In genomic region chrX:52453445-52454182, GRCm38 (mm10) we compare ENCODE assay signal across 8 mouse cellular contexts.
DNase-seq lines count a peak whose midpoint lies in the region; ATAC-seq and TF ChIP-seq lines count a peak whose summit lies in the region.

No protein-coding gene starts in this region.

- H3K4me1 ChIP-seq in embryonic facial prominence, embryonic 15.5 days = no peaks in the 10 kb centered on the region
- H3K4me1 ChIP-seq in heart, embryonic 12.5 days (replicated peaks) = peaks cover 6% of the 10 kb centered on the region; the same call in 1 of the 2 replicates
- H3K4me1 ChIP-seq in kidney, embryonic 16.5 days (ENCODE audit: insufficient read depth, low read length) = peaks cover 14% of the 10 kb centered on the region; the same call in 1 of the 2 replicates
- no peaks in the 10 kb centered on the region; the same call in 1 of the 2 replicates for H3K4me1 ChIP-seq in liver, adult 2 months (ENCODE audit: control insufficient read depth, insufficient read depth, low read length)
- no peaks in the 10 kb centered on the region for H3K4me1 ChIP-seq in neural tube, embryonic 13.5 days (replicated peaks)

- WGBS in embryonic facial prominence, embryonic 15.5 days = 25% methylated on average over 6 of the region's 6 CpGs
- 36% methylated on average over 6 of the region's 6 CpGs for WGBS in heart, embryonic 12.5 days
- 43% methylated on average over 6 of the region's 6 CpGs for WGBS in kidney, embryonic 16.5 days
- 24% methylated on average over 6 of the region's 6 CpGs for WGBS in liver, adult 2 months
- WGBS in neural tube, embryonic 13.5 days = 28% methylated on average over 6 of the region's 6 CpGs

- 0 out of 2 replicates have a peak overlapping the region, but pooled peaks have one; percentile 21 for H3K4me2 ChIP-seq in embryonic facial prominence, embryonic 15.5 days (replicated peaks)
- H3K4me2 ChIP-seq in heart, embryonic 12.5 days = peak overlapping the region; percentile 29; the same call in 1 of the 2 replicates
- H3K4me2 ChIP-seq in kidney, embryonic 16.5 days (replicated peaks; ENCODE audit: low read depth, low read length) = no peak overlapping the region
- H3K4me2 ChIP-seq in neural tube, embryonic 13.5 days = peak overlapping the region; percentile 30; the same call in 1 of the 2 replicates

- H3K4me3 ChIP-seq in embryonic facial prominence, embryonic 15.5 days (replicated peaks) = no peak overlapping the region
- H3K4me3 ChIP-seq in heart, embryonic 12.5 days = no peak overlapping the region
- no peak overlapping the region for H3K4me3 ChIP-seq in kidney, embryonic 16.5 days (ENCODE audit: low read length)
- H3K4me3 ChIP-seq in liver, adult 2 months (ENCODE audit: insufficient read depth, low read depth, low read length) = no peak overlapping the region
- no peak overlapping the region for H3K4me3 ChIP-seq in neural tube, embryonic 13.5 days

- peak; percentile 93 for TF ChIP-seq CTCF in liver, adult 2 months (IDR thresholded peaks at IDR 0.05; ENCODE audit: low read depth, low read length)

- TF ChIP-seq POLR2A in liver, adult 2 months (IDR thresholded peaks at IDR 0.05; ENCODE audit: extremely low read depth, insufficient read depth, low read length) = no peak

- H3K36me3 ChIP-seq in embryonic facial prominence, embryonic 15.5 days = no peaks in the 10 kb centered on the region
- H3K36me3 ChIP-seq in heart, embryonic 12.5 days = no peaks in the 10 kb centered on the region
- H3K36me3 ChIP-seq in kidney, embryonic 16.5 days (ENCODE audit: insufficient read depth, low read length) = no peaks in the 10 kb centered on the region
- H3K36me3 ChIP-seq in liver, adult 2 months (ENCODE audit: control insufficient read depth, insufficient read depth, low read length) = no peaks in the 10 kb centered on the region
- H3K36me3 ChIP-seq in neural tube, embryonic 13.5 days = no peaks in the 10 kb centered on the region

- H3K79me2 ChIP-seq in liver, adult 2 months (ENCODE audit: control insufficient read depth, insufficient read depth, low read length) = no peaks in the 10 kb centered on the region

- peak; percentile 48 to 64 for DNase-seq in B cell, adult 2 months
- peak; percentile 58 to 67 for DNase-seq in adrenal gland, postnatal 36 days
- DNase-seq in liver, adult 2 months (ENCODE audit: extremely low read depth, low read depth, low spot score) = peak; percentile 33
- DNase-seq in telencephalon, adult 2 months (ENCODE audit: low read depth, low spot score) = peak; percentile 15

- no peak overlapping the region for H3K9ac ChIP-seq in embryonic facial prominence, embryonic 15.5 days
- no peak overlapping the region for H3K9ac ChIP-seq in heart, embryonic 12.5 days
- no peak overlapping the region for H3K9ac ChIP-seq in kidney, embryonic 16.5 days (replicated peaks; ENCODE audit: low read length)
- H3K9ac ChIP-seq in liver, adult 2 months (ENCODE audit: low read depth, low read length) = no peak overlapping the region
- H3K9ac ChIP-seq in neural tube, embryonic 13.5 days = no peak overlapping the region

- H3K9me3 ChIP-seq in embryonic facial prominence, embryonic 15.5 days (replicated peaks) = no peaks in the 10 kb centered on the region
- H3K9me3 ChIP-seq in heart, embryonic 12.5 days (replicated peaks) = no peaks in the 10 kb centered on the region
- H3K9me3 ChIP-seq in kidney, embryonic 16.5 days (ENCODE audit: low read length) = no peaks in the 10 kb centered on the region
- no peaks in the 10 kb centered on the region for H3K9me3 ChIP-seq in neural tube, embryonic 13.5 days

- no peaks in the 10 kb centered on the region for H3K27me3 ChIP-seq in embryonic facial prominence, embryonic 15.5 days
- H3K27me3 ChIP-seq in heart, embryonic 12.5 days (replicated peaks) = no peaks in the 10 kb centered on the region
- H3K27me3 ChIP-seq in kidney, embryonic 16.5 days (ENCODE audit: insufficient read depth, low read length) = no peaks in the 10 kb centered on the region; the same call in 1 of the 2 replicates
- no peaks in the 10 kb centered on the region for H3K27me3 ChIP-seq in liver, adult 2 months (ENCODE audit: control insufficient read depth, insufficient read depth, low read length)
- no peaks in the 10 kb centered on the region for H3K27me3 ChIP-seq in neural tube, embryonic 13.5 days

- H3K27ac ChIP-seq in embryonic facial prominence, embryonic 15.5 days (replicated peaks) = no peak overlapping the region
- no peak overlapping the region for H3K27ac ChIP-seq in heart, embryonic 12.5 days (ENCODE audit: poor library complexity, severe bottlenecking)
- H3K27ac ChIP-seq in kidney, embryonic 16.5 days (ENCODE audit: low read length) = no peak overlapping the region
- H3K27ac ChIP-seq in liver, adult 2 months (replicated peaks; ENCODE audit: insufficient read depth, low read depth, low read length) = no peak overlapping the region
- H3K27ac ChIP-seq in neural tube, embryonic 13.5 days (replicated peaks) = no peak overlapping the region

- no peak for ATAC-seq in embryonic facial prominence, embryonic 15.5 days (ENCODE audit: insufficient number of reproducible peaks, low FRiP score, low TSS enrichment, low read depth)
- 0 out of 2 replicates have a peak, but pooled peaks have one; percentile 53 for ATAC-seq in heart, embryonic 12.5 days (ENCODE audit: insufficient number of reproducible peaks, low FRiP score)
- ATAC-seq in kidney, embryonic 16.5 days (ENCODE audit: low FRiP score, low TSS enrichment) = peak; percentile 49; the same call in 1 of the 2 replicates
- peak; percentile 86 for ATAC-seq in neural tube, embryonic 13.5 days (ENCODE audit: low read depth)
